Mouse (Mus musculus) frontal cortex, adult (tissue): Measurements from ENCODE around the gene Dnajc10.

Source experiments
- ATAC-seq: cut with Nextera tagmentation; 2 replicates; pipeline ENCODE4 v1.9.2; 2017; ENCODE audit warnings: mild to moderate bottlenecking, moderate library complexity, mixed read lengths; ENCODE audit not compliant: low TSS enrichment

Gene Dnajc10

GRCm38 (mm10) chr2:80340537-80340936 lies 25.3 kb downstream of the Dnajc10 start:
- ATAC-seq = no peak

DNA sequence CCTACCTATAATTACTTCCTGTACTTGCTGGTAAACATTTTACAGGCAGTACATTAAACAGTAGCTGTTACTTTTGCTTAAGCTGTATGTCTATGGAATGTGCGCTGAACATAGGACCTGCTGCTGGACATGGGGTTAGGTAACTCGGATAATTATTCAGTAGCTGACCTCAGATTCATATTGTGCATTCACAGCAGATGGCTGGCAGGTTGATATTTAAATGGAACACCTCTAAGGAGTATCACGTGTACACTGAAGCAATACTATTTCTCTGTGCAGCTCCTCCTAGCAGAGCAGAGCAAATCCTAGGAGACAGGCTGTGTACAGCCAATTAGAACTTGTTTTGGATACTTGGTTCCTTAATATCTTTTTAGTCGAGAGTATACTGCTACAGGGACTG lies 39.3 kb downstream of the Dnajc10 start:
- ATAC-seq = no peak

DNA sequence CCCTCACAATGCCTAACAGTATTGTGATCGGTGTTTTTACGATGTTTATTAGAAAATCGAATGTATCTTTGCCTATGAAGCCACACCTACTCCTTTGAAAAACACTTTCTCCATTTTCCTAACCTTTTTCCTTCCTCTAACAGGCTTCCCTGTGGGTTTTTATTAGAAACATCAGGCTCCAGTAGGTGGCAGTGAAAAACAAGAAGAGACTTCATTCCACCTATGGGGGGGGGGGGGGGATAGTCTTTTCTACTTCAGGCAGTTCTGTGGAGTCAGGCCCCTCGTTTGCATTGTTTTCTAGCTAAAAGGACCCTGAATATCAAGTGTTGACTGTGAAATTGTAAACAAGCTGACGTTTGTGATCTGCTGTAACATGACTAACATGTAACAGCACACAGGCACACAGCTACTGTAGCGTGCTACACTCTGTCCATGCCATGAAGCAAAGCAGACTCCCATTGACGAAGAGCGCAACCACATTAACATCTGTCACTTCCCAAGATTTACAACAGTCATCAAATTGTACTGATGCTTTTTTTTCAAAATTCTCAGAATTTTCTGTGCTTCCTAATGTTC lies 41.5 kb downstream of the Dnajc10 start:
- peak; percentile 84 for ATAC-seq

DNA sequence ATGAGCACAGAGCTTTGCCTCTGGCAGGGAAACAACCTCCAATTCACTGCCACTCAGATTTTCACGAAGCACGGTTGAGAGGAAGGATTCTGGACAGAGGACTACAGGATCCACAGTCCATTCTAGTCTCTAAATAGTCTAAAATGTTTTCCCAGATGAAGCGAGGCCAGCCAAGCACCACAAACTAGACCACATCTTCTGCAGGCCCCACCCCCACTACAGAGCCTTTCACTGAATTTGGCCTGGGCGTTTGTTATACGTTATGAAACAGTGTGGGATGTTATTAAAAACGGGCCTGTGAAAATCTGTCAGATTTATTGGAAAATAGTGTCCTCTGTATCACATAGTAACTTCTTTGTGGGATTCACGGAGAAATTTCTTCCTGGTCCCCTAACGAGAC lies 56.2 kb downstream of the Dnajc10 start:
- ATAC-seq = no peak

- ATAC-seq = no peak
Measured at GRCm38 (mm10) chr2:80374892-80375291, 59.6 kb downstream of the Dnajc10 start.

GRCm38 (mm10) chr2:80379848-80380247 lies 64.6 kb downstream of the Dnajc10 start:
- ATAC-seq = no peak

DNA sequence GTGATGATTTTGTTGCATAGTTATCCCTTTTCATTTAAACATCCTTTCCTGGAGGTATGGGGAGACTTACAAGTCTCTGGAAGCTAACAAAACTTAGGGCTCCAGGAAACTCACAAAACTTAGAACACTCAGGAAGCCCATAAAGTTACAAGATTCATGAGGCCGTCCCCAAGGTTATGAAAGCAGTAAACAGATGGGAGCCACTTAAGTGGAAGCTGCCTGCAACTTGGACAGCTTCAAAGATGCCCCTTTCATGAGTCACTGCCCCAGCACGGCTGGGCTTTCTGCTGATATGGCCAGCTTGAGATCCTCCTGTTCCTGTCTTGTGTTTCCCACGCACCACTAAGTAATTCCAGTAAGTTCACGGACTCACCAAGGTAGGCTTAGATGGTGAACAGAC lies 69.2 kb downstream of the Dnajc10 start:
- ATAC-seq = no peak

DNA sequence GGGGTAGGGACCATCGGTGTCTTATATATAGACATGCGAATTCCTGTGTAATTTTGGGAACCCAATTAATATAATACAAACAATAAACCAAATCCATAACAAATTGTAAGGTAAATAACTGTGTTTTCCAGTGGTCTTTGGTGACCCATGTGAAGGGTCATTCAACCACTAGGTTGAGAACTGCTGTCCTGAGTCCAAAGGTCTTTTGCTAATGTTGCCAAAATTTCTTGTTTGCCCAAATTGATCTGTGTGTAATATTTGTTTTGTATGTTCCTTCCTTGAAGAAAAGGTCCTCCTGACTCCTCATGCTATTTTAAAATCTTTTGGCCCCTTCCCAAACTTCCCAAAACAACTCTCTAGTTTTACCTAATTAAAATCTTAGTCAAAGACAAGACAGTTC lies 71.0 kb downstream of the Dnajc10 start:
- ATAC-seq = no peak

DNA sequence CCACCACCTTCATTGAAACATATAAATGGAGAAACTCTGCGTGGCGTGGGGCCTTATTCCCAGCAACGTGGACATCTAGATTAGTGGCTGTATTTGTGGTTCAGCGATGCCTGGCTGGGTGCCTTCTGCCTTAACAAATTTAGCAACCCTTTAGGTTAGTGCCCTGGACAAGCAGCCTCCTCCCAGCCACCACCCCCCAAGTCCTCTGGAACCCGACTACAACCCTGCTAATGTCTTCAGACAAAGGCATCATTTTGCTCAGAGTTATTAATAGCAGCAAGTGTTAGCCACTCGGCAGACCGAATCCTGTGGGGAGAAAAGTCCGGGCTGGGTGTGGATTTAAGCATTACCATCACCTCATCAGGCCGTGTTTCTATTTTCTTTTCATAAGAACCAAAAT lies 72.4 kb downstream of the Dnajc10 start:
- ATAC-seq = peak; percentile 45; the same call in 1 of the 2 replicates

GRCm38 (mm10) chr2:80388341-80388740 lies 73.1 kb downstream of the Dnajc10 start:
- peak; percentile 98 for ATAC-seq

DNA sequence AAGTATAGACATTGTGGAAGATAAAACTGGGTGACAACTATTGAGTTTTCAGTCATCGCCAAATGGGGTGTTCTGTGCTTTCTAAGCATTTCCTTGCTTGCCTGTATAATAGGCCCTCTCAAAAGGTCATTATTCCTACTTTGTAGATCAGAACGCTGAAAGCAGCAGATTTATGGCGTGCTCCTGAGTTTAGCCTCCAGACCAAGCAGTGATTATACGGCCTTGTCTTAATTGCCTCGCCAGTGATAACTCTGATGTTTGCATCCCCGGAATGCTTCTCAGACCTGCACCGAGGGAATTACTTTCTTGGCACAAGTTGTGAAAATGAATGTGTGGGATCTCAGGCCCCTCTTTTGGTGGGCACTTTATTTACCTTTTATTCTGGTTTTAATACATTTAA lies 80.8 kb downstream of the Dnajc10 start:
- no peak for ATAC-seq

DNA sequence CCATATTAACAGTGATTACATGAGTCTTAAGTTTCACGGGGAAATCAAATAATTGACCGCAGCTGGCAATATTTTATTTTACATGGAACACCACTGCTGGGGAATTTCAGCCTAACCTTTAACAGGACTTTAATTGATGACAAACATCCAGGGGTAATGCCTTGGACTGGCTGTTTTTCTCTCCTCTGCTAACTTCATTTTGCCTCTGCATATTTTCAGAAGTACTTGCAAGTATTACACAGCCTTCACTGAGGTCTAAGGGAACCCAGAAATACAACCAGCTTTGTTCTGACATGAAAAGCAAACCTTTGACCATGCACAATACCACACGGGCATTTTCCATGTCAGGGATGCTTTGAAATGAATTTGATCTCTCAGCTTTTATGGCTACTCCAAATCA lies 81.6 kb downstream of the Dnajc10 start:
- ATAC-seq = no peak

- ATAC-seq = no peak
Measured at GRCm38 (mm10) chr2:80398595-80399099, 83.4 kb downstream of the Dnajc10 start.
